Mouse (Mus musculus) heart, adult 2 months (tissue): ENCODE measurements around the gene Ivl.

Experiments
- CTCF ChIP-seq: fragments of 200-600 bp; IDR thresholded peaks from 2 replicates; pipeline ENCODE4 v1.8.1; 2022; ENCODE audit warnings: antibody characterized with exemption, mild to moderate bottlenecking, moderate library complexity
- EP300 ChIP-seq: fragments of 200-500 bp; IDR thresholded peaks from 2 replicates; pipeline ENCODE4 v1.6.1; 2011; ENCODE audit warnings: low read depth, low read length, control low read depth; ENCODE audit not compliant: insufficient read depth
- POLR2A ChIP-seq: fragments of 200-500 bp; IDR thresholded peaks from 2 replicates; pipeline ENCODE4 v1.6.1; 2011; ENCODE audit warnings: mild to moderate bottlenecking, low read depth, low read length, control low read depth; ENCODE audit not compliant: insufficient read depth

DNA sequence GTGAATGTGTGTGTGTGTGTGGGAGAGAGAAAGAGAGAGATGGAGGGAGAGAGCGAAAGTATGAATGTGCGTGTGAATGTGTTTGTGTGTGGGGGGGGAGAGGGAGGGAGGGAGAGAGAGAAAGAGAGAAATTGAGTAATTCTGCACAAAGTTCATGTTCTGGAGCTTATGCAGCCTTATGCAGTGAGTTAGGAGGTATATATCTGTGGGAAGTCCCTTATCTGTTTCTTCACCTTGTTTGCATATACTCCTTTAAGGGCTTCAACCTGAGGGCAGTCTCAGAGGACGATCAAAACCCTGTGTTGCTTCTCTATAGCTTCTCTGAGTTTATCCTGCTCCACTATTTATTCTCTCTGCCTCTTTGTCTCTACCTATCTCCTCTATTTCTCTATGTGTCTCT lies 13.7 kb upstream of the Ivl start:
- no peak for TF ChIP-seq CTCF
- no peak for TF ChIP-seq POLR2A
- no peak for TF ChIP-seq EP300
